Mouse (Mus musculus): Measurements from ENCODE around the gene Ttll10.

GRCm38 (mm10) chr4:156050391-156050980 is 8.7 kb downstream of the Ttll10 start:
- TF ChIP-seq POLR2A (IDR thresholded peaks at IDR 0.05; ENCODE audit: low read depth, low read length) (no peak), CTCF (IDR thresholded peaks at IDR 0.05; ENCODE audit: extremely low read depth, insufficient read depth, insufficient read length, insufficient replicate concordance) (no peak)
